Mouse (Mus musculus): ENCODE results near the gene Mapk12. TPM values are rescaled to one million over a fixed set of nuclear protein-coding genes. Genes with fewer than 3 reads are reported as not detected.
A peak's percentile ranks its signal among the peaks of the same experiment; 100 is the strongest.

Gene Mapk12
- polyA plus RNA-seq, 1 experiment from 2014 or later, result 14.4 TPM

- TF ChIP-seq CTCF (IDR thresholded peaks at IDR 0.05), result no peak
- no peak for TF ChIP-seq EP300 (IDR thresholded peaks at IDR 0.05)
- Histone ChIP-seq H3K27me3 (replicated peaks; ENCODE audit: insufficient read depth, low read length) (no peaks in the 10 kb centered on the region), H3K4me1 (ENCODE audit: insufficient read depth, low read depth, low read length) (peaks cover 74% of the 10 kb centered on the region), H3K27ac (ENCODE audit: low read length) (peak overlapping the region; percentile 90), H3K9ac (replicated peaks; ENCODE audit: low read depth) (no peak overlapping the region), H3K36me3 (ENCODE audit: insufficient read depth, low read length) (no peaks in the 10 kb centered on the region), H3K4me2 (replicated peaks; ENCODE audit: low read depth, low read length) (peak overlapping the region; percentile 81), H3K9me3 (ENCODE audit: low read length) (no peaks in the 10 kb centered on the region), H3K4me3 (ENCODE audit: low read depth, low read length) (no peak overlapping the region)
- ATAC-seq, result peak; percentile 17
- peak; percentile 84 for DNase-seq (ENCODE audit: low spot score)
- 2% methylated on average over 5 of the region's 5 CpGs for WGBS
Observed at GRCm38 (mm10) chr15:89177121-89177520, 36.6 kb upstream of the Mapk12 start.

DNA sequence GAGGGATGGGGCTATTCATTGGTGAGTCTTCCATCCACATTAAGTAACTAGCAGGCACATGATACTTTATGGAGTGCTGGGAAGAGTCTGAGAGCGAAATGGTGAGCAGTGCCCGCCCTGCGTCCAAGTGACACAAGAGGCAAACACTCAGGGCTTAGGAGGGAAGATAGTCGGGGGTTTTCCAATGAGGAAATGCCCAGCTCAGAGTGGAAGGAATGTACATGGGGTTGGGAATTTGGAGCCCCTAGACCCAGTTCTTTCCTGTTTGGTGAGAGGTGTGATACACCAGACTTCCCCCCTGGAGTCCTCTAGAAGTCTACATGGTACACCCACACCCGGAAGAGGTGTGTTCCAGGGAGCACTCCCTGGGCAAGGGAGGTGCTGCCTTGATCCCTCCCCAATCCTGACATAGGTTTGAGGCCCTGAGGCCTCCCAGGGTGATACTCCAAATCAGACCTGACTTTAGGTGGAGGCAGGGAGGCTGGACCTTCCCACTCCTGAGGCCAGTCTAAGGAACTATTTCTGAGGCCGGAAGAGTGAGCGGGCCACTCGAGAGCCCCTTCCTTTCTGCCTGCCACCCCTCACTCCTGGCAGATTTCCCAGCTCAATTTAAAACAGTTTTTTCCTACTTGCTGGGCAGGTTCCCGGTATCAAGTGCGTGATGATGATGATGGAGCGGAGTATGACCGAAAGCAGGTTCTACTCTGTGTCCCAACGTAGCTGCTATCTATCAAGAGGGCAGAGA lies 35.1 kb upstream of the Mapk12 start:
- Histone ChIP-seq H3K9ac (replicated peaks; ENCODE audit: low read depth) (no peak overlapping the region), H3K4me1 (ENCODE audit: insufficient read depth, low read depth, low read length) (peaks cover 66% of the 10 kb centered on the region), H3K27me3 (replicated peaks; ENCODE audit: insufficient read depth, low read length) (no peaks in the 10 kb centered on the region), H3K27ac (ENCODE audit: low read length) (peak overlapping the region; percentile 77), H3K4me3 (ENCODE audit: low read depth, low read length) (no peak overlapping the region), H3K36me3 (ENCODE audit: insufficient read depth, low read length) (no peaks in the 10 kb centered on the region), H3K9me3 (ENCODE audit: low read length) (no peaks in the 10 kb centered on the region), H3K4me2 (replicated peaks; ENCODE audit: low read depth, low read length) (no peak overlapping the region)
- TF ChIP-seq EP300 (IDR thresholded peaks at IDR 0.05), result no peak
- no peak for TF ChIP-seq CTCF (IDR thresholded peaks at IDR 0.05)
- DNase-seq (ENCODE audit: low spot score) (peak; percentile 66), ATAC-seq (no peak)
- WGBS, result 35% methylated on average over 13 of the region's 13 CpGs

DNA sequence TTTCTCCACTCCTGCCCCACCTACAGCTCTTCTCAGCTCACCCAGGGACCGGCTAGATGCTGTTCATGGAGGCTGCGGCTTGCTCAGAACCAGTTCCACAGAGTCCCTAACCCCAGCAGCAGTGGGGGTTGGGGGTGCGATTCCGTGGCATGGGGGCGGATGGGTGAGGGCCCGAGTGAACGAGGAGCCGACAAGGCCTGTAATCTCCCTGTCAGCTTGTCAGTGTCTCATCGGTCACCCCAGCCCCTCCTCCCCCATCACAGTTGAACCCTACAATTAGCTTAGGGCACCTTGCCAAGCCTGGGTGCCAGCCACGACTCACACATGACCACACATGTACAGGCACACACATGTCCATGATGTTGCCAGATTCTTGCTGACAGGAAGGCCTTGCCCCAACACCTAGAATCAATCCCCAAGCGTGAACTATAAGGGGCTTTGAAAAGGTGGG lies 34.4 kb upstream of the Mapk12 start:
- H3K4me2 ChIP-seq (replicated peaks; ENCODE audit: low read depth, low read length), result no peak overlapping the region
- no peak for ATAC-seq
- peak overlapping the region; percentile 77; the same call in 1 of the 2 replicates for H3K27ac ChIP-seq (ENCODE audit: low read length)

DNA sequence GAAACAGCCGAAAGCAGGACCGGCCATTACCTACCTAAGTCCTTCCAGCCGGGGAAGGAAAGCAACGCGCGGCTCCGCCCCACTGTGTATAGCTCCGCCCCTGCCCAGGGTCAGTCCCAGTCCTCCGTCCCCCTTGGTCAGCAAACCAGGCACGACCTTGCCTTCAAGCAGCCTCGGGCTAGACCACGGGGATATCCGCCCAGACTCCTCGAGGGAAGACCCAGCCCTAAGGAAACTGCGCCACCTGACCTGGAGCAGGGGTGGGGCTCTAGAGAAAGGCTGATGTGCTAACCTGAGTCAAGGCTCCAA lies 33.4 kb upstream of the Mapk12 start:
- Histone ChIP-seq H3K27me3 (replicated peaks; ENCODE audit: insufficient read depth, low read length) (no peaks in the 10 kb centered on the region), H3K4me3 (ENCODE audit: low read depth, low read length) (peak overlapping the region; percentile 60), H3K4me2 (replicated peaks; ENCODE audit: low read depth, low read length) (peak overlapping the region; percentile 99), H3K9me3 (ENCODE audit: low read length) (no peaks in the 10 kb centered on the region), H3K9ac (replicated peaks; ENCODE audit: low read depth) (peak overlapping the region; percentile 58; the same call in 1 of the 2 replicates), H3K27ac (ENCODE audit: low read length) (peak overlapping the region; percentile 77), H3K4me1 (ENCODE audit: insufficient read depth, low read depth, low read length) (peaks cover 70% of the 10 kb centered on the region), H3K36me3 (ENCODE audit: insufficient read depth, low read length) (no peaks in the 10 kb centered on the region)
- ATAC-seq, result peak; percentile 75
- DNase-seq (ENCODE audit: low spot score), result peak; percentile 87
- no peak for TF ChIP-seq CTCF (IDR thresholded peaks at IDR 0.05)
- no peak for TF ChIP-seq EP300 (IDR thresholded peaks at IDR 0.05)
- WGBS, result 3% methylated on average over 15 of the region's 15 CpGs

More for the DNA sequence above, 34.4 kb upstream of the Mapk12 start:
- Histone ChIP-seq H3K36me3 (ENCODE audit: insufficient read depth, low read length) (no peaks in the 10 kb centered on the region), H3K4me1 (ENCODE audit: insufficient read depth, low read depth, low read length) (peaks cover 67% of the 10 kb centered on the region), H3K9ac (replicated peaks; ENCODE audit: low read depth) (no peak overlapping the region), H3K4me3 (ENCODE audit: low read depth, low read length) (no peak overlapping the region), H3K27me3 (replicated peaks; ENCODE audit: insufficient read depth, low read length) (no peaks in the 10 kb centered on the region), H3K9me3 (ENCODE audit: low read length) (no peaks in the 10 kb centered on the region)
- TF ChIP-seq CTCF (IDR thresholded peaks at IDR 0.05), result no peak
- no peak for TF ChIP-seq EP300 (IDR thresholded peaks at IDR 0.05)
- DNase-seq (ENCODE audit: low spot score), result no peak
- WGBS, result 33% methylated on average over 11 of the region's 11 CpGs

- ATAC-seq, result peak; percentile 10; the same call in 1 of the 2 replicates
- peaks cover 64% of the 10 kb centered on the region for H3K4me1 ChIP-seq (ENCODE audit: insufficient read depth, low read depth, low read length)
- TF ChIP-seq EP300 (IDR thresholded peaks at IDR 0.05), result no peak
- peak; percentile 16; the same call in 1 of the 2 replicates for TF ChIP-seq CTCF (IDR thresholded peaks at IDR 0.05)
Observed at GRCm38 (mm10) chr15:89173024-89173905, 32.8 kb upstream of the Mapk12 start.

GRCm38 (mm10) chr15:89172276-89172935 lies 31.9 kb upstream of the Mapk12 start:
- peak overlapping the region; percentile 77 for H3K27ac ChIP-seq (ENCODE audit: low read length)
- ATAC-seq, result no peak
- H3K4me2 ChIP-seq (replicated peaks; ENCODE audit: low read depth, low read length), result peak overlapping the region; percentile 99
- H3K27me3 ChIP-seq (replicated peaks; ENCODE audit: insufficient read depth, low read length), result no peaks in the 10 kb centered on the region
- no peak for TF ChIP-seq CTCF (IDR thresholded peaks at IDR 0.05)
- no peak for TF ChIP-seq EP300 (IDR thresholded peaks at IDR 0.05)
- peak overlapping the region; percentile 60 for H3K4me3 ChIP-seq (ENCODE audit: low read depth, low read length)
- WGBS, result 40% methylated on average over 17 of the region's 17 CpGs
- no peaks in the 10 kb centered on the region for H3K9me3 ChIP-seq (ENCODE audit: low read length)
- H3K9ac ChIP-seq (replicated peaks; ENCODE audit: low read depth), result peak overlapping the region; percentile 58
- peaks cover 56% of the 10 kb centered on the region for H3K4me1 ChIP-seq (ENCODE audit: insufficient read depth, low read depth, low read length)
- H3K36me3 ChIP-seq (ENCODE audit: insufficient read depth, low read length), result no peaks in the 10 kb centered on the region
- DNase-seq (ENCODE audit: low spot score), result no peak

More at GRCm38 (mm10) chr15:89173024-89173905, 32.8 kb upstream of the Mapk12 start:
- DNase-seq (ENCODE audit: low spot score), result peak; percentile 55
- Histone ChIP-seq H3K9me3 (ENCODE audit: low read length) (no peaks in the 10 kb centered on the region), H3K4me2 (replicated peaks; ENCODE audit: low read depth, low read length) (peak overlapping the region; percentile 99), H3K27me3 (replicated peaks; ENCODE audit: insufficient read depth, low read length) (no peaks in the 10 kb centered on the region), H3K27ac (ENCODE audit: low read length) (peak overlapping the region; percentile 77), H3K4me3 (ENCODE audit: low read depth, low read length) (peak overlapping the region; percentile 60), H3K36me3 (ENCODE audit: insufficient read depth, low read length) (no peaks in the 10 kb centered on the region), H3K9ac (replicated peaks; ENCODE audit: low read depth) (peak overlapping the region; percentile 58)
- WGBS, result 2% methylated on average over 64 of the region's 65 CpGs
